Mouse (Mus musculus) small intestine, adult 2 months (tissue): ENCODE measurements around the gene Kirrel3.

Experiments
- CTCF ChIP-seq: fragments of 200-500 bp; IDR thresholded peaks from 2 replicates; pipeline ENCODE4 v1.5.1; 2012; ENCODE audit warnings: low read depth, mild to moderate bottlenecking, control low read depth, inconsistent platforms, low read length, moderate library complexity, mixed read lengths; ENCODE audit not compliant: insufficient replicate concordance, insufficient read length; ENCODE audit errors: extremely low read depth
- POLR2A ChIP-seq: fragments of 200-500 bp; IDR thresholded peaks from 2 replicates; pipeline ENCODE4 v1.6.1; 2012; ENCODE audit warnings: low read depth, mild to moderate bottlenecking, control low read depth, inconsistent platforms, low read length, moderate library complexity

GRCm38 (mm10) chr9:34748003-34748402, 262.3 kb downstream of the Kirrel3 start:
- no peak for TF ChIP-seq CTCF
- TF ChIP-seq POLR2A, result no peak
